Mouse (Mus musculus) left cerebral cortex, adult 8-10 months (tissue): ENCODE data around the gene Atrn. TPM values are rescaled to one million over a fixed set of nuclear protein-coding genes. Genes with fewer than 3 reads are reported as not detected.

Experiments
- DNase-seq, 2 experiments: peaks; one replicate each; pipeline ENCODE4 v3.0.0; 2022; ENCODE audit warnings: low spot score in 2 of 2
- total RNA-seq, 4 experiments: library from RNA; stranded (reverse); gene quantifications; 2 replicates each; pipeline ENCODE4 v1.2.4; 2022

Gene Atrn
- total RNA-seq, result 100 to 1,000 TPM; 104 to 115 (median 108) TPM

- DNase-seq, result peak; percentile 75 to 91
These were observed at the start of gene Atrn, which contains the start of gene 4930402H24Rik for GRCm38 (mm10) chr2:130905751-130906583. Gene Atrn (plus strand): TSS chr2:130906495. Gene 4930402H24Rik (minus strand): TSS chr2:130906406.

GRCm38 (mm10) chr2:130862091-130862490 lies 44.2 kb upstream of the Atrn start:
- DNase-seq, result no peak

DNA sequence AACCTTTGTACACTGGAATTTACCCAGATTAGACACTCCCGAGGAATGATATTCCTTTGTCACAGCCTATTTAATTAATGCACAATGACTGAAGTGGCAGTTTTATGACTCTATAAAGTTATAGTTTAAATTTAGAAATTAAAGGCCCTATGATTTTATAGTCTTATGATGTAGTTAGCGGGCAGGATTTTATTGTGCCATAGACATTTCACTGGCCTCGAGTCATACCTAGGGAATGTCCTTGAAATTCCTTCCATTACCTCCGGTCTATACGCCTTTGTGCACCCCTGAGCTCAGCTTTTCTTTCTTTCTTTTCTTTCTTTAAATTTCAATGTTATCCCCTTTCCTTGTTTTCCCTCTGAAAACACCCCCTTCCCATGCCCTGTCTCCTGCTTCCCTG lies 35.4 kb upstream of the Atrn start:
- DNase-seq, result no peak

GRCm38 (mm10) chr2:130877376-130877775 lies 28.9 kb upstream of the Atrn start:
- no peak for DNase-seq

DNA sequence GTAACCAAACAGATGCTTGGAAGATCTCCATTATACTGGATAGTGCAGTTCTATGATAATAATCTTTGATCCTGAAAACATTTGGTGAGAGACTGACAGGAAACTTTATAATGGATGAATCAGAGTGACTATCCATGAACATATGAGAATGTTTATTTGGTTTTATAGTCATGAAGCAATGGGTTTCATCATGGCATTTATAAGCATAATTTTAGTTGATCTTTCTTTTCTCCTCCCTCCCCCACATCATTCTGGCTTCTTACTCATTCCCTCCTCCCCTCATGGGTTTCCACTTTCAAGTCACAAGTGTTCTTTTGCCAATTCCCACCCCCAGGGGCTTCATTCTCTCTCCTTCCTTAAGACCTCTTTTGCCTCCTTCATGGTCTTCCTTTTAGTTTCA lies 19.3 kb upstream of the Atrn start:
- DNase-seq, result no peak

- no peak for DNase-seq
These were observed 18.8 kb upstream of the Atrn start for GRCm38 (mm10) chr2:130887456-130887855.

GRCm38 (mm10) chr2:130896944-130897343 lies 9.4 kb upstream of the Atrn start:
- no peak for DNase-seq

DNA sequence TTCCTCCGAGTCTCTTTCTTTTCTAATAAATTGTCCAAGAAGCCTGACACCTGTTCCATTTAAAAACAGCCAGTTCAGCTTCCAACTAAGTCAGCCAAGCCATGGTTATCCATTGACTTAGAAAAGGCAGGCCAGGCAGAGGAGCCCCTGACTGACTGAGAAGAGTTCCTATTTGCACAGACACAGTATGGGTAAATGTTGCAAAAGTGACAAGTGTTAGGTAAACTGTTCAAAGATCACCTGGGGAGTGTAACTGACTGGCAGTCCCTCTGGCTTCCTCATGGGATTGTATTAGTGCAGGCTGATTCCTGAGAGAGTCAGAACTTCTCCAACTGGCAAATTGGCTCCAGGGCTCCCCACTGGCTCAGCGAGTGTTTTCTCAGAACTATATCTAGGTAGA lies 8.4 kb upstream of the Atrn start:
- DNase-seq, result no peak

- DNase-seq, result no peak
These were observed 7.5 kb upstream of the Atrn start for GRCm38 (mm10) chr2:130898783-130899182.

DNA sequence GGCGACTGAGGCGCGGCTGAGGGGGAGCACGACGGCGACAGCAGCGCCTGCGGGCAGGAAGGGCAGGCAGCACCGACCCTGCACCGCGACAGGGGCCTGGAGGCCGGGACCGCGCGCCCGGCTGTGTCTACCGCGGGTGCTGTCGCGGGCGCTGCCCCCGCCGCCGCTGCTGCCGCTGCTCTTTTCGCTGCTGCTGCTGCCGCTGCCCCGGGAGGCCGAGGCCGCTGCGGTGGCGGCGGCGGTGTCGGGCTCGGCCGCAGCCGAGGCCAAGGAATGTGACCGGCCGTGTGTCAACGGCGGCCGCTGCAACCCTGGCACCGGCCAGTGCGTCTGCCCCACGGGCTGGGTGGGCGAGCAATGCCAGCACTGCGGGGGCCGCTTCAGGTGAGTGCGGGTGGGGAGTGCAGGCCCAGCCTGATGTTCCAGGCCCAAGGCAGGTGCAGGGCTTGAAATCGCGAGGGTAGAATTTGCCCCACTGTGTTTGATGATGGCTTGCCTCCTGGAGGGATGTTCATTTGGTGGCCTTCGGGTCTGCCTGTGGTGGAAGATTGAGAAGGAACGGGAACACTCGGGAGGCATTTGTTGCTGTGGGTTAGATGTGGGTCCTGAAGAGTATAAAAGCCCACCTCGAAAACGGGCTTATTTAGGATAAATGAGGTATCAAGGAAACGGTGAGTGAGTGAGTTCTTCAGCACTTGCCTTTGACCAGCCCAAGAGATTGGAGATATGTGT lies 455 bp downstream of the Atrn start:
- DNase-seq, result peak in 1 of 2 experiments; percentile 14

DNA sequence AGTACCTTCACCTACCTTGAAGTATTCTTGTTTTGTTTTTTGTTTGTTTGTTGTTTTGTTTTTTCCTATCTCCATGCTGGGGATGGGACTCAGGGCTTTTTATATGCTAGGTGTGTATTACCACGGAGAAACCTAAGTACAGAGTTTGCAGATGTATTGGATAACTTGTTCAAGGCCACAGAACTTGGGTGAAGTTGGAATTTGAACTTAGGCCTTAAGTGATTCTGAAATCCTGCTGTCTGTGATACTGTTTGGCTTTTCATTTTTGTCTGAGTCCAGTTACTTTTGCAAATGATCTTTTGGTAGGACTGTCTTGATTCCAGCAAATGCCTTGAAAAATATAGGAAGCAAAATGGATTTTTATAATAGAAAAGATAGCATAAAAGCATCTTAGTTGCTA lies 5.4 kb downstream of the Atrn start:
- DNase-seq, result no peak

DNA sequence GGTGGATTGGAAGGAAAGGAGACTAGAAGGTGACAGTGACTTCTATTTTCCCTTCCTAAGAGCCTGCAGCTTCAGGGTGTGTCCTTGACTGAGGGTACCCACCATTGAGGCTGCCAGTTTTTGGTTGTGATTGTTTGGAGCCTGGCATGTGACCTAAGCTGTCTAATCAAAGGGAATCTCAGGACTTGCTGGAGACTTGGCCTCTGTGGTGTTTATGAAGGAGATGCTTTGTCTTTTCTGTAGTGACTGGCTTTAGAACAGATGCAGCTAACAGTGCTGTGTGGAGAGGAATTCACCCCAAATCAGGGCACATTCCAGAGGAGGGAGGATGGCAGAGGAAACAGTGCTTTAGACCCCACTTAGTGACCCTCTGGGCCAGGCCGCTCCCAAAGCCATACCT lies 8.6 kb downstream of the Atrn start:
- DNase-seq, result no peak

GRCm38 (mm10) chr2:130916521-130917147 lies 10.3 kb downstream of the Atrn start:
- no peak for DNase-seq

- DNase-seq, result no peak
These were observed 11.4 kb downstream of the Atrn start for GRCm38 (mm10) chr2:130917686-130918085.

DNA sequence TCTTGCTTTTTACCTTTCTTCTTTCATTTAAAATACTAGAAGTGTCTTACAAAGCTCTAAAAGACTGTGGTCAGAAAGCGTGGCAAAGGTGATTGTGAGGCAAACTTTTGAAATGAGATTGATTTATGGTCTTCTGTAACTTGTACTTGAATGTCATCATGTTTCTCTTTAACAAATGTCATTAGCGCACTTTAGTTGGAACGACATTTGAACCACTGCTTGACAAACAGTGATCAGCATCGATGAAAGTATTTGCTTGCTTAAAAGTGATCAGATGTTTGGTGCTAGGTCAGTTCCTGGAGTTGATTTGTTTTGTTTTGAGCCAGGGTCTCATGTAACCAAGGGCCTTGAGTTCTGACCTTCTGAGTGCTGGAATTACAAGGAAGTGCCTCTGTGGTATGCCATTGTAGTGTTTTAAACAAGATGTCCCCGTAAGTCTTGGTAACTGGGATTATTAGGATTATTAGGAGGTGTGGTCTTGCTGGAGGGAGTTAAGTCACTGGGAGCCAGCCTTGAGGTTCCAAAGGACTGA lies 12.8 kb downstream of the Atrn start:
- DNase-seq, result no peak

GRCm38 (mm10) chr2:130924950-130925349 lies 18.7 kb downstream of the Atrn start:
- DNase-seq, result no peak

DNA sequence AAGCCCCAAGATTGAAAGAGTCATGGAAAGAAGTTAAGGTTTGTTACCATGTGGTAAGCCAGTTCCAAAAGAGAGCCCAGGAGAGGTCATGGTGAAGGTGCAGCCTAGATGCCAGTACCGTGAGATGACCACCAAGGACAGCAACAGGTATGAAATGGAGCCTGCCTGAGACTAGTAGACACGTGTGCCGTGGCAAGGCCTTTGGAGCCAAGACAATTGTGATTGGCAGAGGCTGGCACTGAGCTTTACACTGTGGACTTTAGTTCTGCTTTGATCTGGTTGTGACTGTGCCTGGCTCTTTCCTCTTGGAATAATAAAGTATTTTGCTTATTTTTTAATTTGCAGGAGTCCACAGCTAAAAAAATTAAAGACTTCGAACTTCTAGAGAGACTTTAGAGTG lies 21.7 kb downstream of the Atrn start:
- DNase-seq, result no peak

GRCm38 (mm10) chr2:130928530-130928929 lies 22.2 kb downstream of the Atrn start:
- no peak for DNase-seq

DNA sequence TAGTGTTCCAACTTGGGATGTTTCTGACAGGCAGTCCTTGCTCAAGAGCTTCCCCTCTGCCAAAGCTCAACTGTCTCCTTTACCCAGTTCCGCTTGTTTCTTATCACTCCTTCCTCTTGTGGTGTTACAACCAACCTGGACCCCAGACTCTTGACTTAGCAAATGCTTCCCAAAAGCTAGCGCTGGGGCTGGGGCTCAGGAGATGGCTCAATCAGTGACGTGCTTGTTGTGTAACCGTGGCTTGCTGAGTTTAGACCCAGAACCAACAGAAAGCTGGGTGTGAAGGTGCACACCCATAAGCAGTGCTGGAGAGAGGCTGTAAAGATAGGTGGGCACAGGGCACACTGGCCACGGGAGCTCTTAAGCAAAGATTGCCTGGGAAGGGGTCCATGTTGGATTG lies 23.7 kb downstream of the Atrn start:
- no peak for DNase-seq

DNA sequence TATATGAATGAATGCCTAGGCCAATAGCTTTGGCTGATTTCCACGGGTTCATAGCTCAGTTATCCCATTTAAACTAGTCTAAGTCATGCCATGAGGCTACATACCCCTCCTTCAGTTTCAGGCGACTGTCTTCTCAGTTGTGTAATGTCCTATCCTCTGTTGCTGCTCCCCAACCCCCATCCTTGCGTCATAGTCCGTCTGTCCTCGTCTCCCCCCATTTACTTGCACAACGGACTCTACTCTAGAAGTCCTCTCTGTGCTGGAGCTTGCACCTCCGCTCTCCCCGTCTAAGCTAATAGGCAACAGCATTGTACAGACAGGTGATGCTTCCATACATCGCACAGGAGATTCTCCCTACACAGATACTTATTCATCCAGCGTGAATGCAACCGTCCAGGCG lies 26.6 kb downstream of the Atrn start:
- no peak for DNase-seq

DNA sequence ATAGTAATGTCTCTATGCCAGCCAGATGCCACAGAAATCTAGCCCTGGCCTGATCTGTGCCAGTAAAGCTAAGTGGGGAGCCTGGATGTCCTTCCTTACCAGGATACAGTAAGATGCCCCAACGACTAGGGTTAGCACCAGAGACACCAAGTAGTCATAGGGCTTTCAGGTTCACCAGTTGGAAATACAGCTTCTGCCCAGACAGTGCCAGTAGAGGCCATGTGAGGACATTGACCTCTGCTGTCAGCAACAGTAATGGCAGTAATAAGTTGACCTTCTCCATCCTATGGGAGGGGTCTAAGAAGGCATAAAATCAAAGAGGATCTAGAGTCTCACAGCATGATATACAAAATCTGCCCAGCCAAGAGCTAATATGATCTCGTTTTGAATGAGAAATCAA lies 43.5 kb downstream of the Atrn start:
- no peak for DNase-seq

DNA sequence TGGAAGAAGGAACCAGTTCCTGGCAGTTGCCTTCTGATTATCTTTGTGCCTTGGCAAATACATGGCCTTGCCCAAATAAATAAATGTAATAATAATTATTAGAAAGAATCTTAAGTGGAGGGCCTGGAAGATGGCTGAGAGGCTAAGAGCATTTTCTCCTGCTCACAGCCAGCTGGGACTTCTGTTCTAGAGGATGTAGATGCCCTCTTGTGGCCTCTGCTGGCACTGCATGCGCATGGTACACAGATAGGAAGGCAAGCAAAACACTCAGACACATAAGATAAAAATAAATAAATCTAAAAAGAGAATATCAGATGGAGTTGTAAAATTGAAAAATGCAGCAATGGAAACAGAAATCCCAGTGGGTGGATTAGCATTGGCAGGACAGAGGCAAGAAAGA lies 44.3 kb downstream of the Atrn start:
- peak; percentile 82 to 95 for DNase-seq
